Mouse (Mus musculus) ES-E14 (cell line): Measurements from ENCODE around the gene Pparg. TPM values are rescaled to one million over a fixed set of nuclear protein-coding genes. Genes with fewer than 3 reads are reported as not detected.

ENCODE experiments used
- DNase-seq: peaks from one replicate; pipeline ENCODE4 v3.0.0-alpha.2; 2013; ENCODE audit warnings: low read depth, low spot score
- H3K27ac ChIP-seq: 2 replicates; pipeline ENCODE4 v1.5.1; 2012; ENCODE audit warnings: low read depth, mild to moderate bottlenecking, low read length, moderate library complexity, mixed read lengths; ENCODE audit not compliant: poor library complexity, insufficient read depth, severe bottlenecking
- H3K36me3 ChIP-seq: 2 replicates; pipeline ENCODE4 v1.6.1; 2012; ENCODE audit warnings: mild to moderate bottlenecking, low read length, moderate library complexity, mixed read lengths; ENCODE audit not compliant: control insufficient read depth, poor library complexity, insufficient read depth, severe bottlenecking
- H3K4me1 ChIP-seq, 2 experiments: fragments of 150-350 bp in 1 of 2; sonication (generic) in 1 of 2; 2 replicates each; pipeline ENCODE4 v1.6.1; 2012; ENCODE audit warnings: low read length in 2 of 2, mild to moderate bottlenecking in 1 of 2, mixed read lengths in 1 of 2; ENCODE audit not compliant: control insufficient read depth in 2 of 2, insufficient read depth in 2 of 2, poor library complexity in 1 of 2
- H3K4me3 ChIP-seq, 2 experiments: fragments of 150-350 bp in 1 of 2; sonication (generic) in 1 of 2; 2 replicates each; pipeline ENCODE4 v1.5.1; 2012; ENCODE audit warnings: low read length in 2 of 2, low read depth in 1 of 2, mild to moderate bottlenecking in 1 of 2, mixed read lengths in 1 of 2; ENCODE audit not compliant: insufficient read depth in 1 of 2, poor library complexity in 1 of 2, severe bottlenecking in 1 of 2
- H3K9ac ChIP-seq: 2 replicates; pipeline ENCODE4 v1.6.1; 2012; ENCODE audit warnings: low read depth, mild to moderate bottlenecking, low read length, mixed read lengths; ENCODE audit not compliant: poor library complexity, insufficient read depth, severe bottlenecking
- H3K9me3 ChIP-seq: fragments of 150-350 bp; sonication (generic); 2 replicates; pipeline ENCODE4 v1.6.1; 2012; ENCODE audit warnings: low read depth, mild to moderate bottlenecking, low read length; ENCODE audit not compliant: control insufficient read depth, insufficient read depth
- CHD2 ChIP-seq: IDR thresholded peaks from 2 replicates; pipeline ENCODE4 v1.6.1; 2014; ENCODE audit warnings: mild to moderate bottlenecking, low read depth, low read length, inconsistent platforms
- HCFC1 ChIP-seq: IDR thresholded peaks from 2 replicates; pipeline ENCODE4 v1.6.1; 2012; ENCODE audit warnings: low read length, inconsistent platforms, borderline replicate concordance; ENCODE audit not compliant: insufficient read depth
- MAFK ChIP-seq: IDR thresholded peaks from 2 replicates; pipeline ENCODE4 v1.6.1; 2014; ENCODE audit warnings: mild to moderate bottlenecking, low read depth, low read length, inconsistent platforms; ENCODE audit not compliant: insufficient read depth
- ZC3H11A ChIP-seq: IDR thresholded peaks from 2 replicates; pipeline ENCODE4 v1.6.1; 2012; ENCODE audit warnings: low read depth, mild to moderate bottlenecking, inconsistent platforms, low read length, borderline replicate concordance
- ZNF384 ChIP-seq: IDR thresholded peaks from 2 replicates; pipeline ENCODE4 v1.6.1; 2012; ENCODE audit warnings: low read depth, low read length, inconsistent platforms
- in situ Hi-C, 2 experiments: fragments of 600-800 bp; cut with MboI; formaldehyde crosslinking; loops; one replicate each; pipeline ENCODE4 v1.15.1; 2025; ENCODE audit warnings: low sequenced_read_pairs in 2 of 2, inconsistent platforms in 1 of 2; ENCODE audit not compliant: unreplicated experiment in 2 of 2
- total RNA-seq: library from RNA; depleted of rRNA; stranded (reverse); fragments of 300-350 nt; gene quantifications from 2 replicates; pipeline ENCODE4 v1.2.3, GENCODE M21; 2012

Pparg gene
- total RNA-seq, 1 experiment: 0.85 TPM

- H3K36me3 ChIP-seq: no peaks in the 10 kb centered on the region
- no peak overlapping the region for H3K27ac ChIP-seq
- TF ChIP-seq ZNF384 (no peak), MAFK (peak; percentile 53; the same call in 1 of the 2 replicates)
- no peak overlapping the region for H3K4me3 ChIP-seq
- DNase-seq: no peak
- peaks cover 0 to 5% of the 10 kb centered on the region in 2 experiments; a peak in 1 of 4 replicates for H3K4me1 ChIP-seq
- H3K9ac ChIP-seq: no peak overlapping the region
- in situ Hi-C loops: no loop called here
- no peaks in the 10 kb centered on the region for H3K9me3 ChIP-seq
Observed at GRCm38 (mm10) chr6:115480322-115481017, 119.7 kb downstream of the Pparg start.

DNA sequence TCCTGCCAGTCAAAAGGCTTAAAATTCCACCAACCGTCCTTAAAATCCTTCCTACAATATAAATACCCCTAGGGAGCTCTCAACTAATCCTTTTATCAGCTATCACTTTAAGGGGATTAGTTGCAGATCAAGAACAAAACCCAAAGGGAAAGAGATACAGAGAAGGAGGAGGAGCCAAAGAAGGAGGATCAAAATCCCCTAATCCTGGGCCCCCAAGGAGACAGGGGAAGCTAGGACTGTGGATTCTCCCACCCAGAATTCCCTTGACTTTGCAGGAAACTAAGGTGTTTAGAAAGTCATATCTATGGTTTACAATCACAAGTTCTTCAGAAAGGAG is 120.2 kb downstream of the Pparg start:
- H3K27ac ChIP-seq: no peak overlapping the region
- DNase-seq: no peak
- in situ Hi-C loops: no loop called here

DNA sequence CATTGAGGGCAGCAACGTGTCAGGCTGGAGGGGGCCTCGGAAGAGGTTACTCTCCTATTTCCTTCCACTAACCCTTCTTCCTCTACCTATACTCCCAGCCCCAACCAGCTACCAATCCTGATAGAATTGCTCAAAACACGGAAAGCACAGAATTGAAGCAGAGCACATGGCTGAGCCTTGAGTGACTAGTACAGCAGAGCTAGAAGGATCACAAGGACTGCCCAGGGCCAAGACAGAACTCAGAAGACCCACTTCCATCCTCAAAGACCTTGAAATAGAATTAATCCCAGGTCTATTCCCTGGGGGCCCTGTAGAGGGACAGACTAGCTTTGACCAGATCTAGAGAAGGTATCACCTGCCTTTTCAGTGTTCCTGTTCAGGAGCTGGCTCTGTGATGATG is 120.9 kb downstream of the Pparg start:
- H3K36me3 ChIP-seq: no peaks in the 10 kb centered on the region
- H3K9ac ChIP-seq: no peak overlapping the region
- DNase-seq: no peak
- in situ Hi-C loops: no loop called here
- no peak for TF ChIP-seq CHD2
- TF ChIP-seq ZC3H11A: no peak
- no peak for TF ChIP-seq HCFC1
- TF ChIP-seq ZNF384: no peak
- no peak for TF ChIP-seq MAFK
- no peak overlapping the region for H3K27ac ChIP-seq
- H3K4me3 ChIP-seq: no peak overlapping the region
- peaks cover 0 to 5% of the 10 kb centered on the region in 2 experiments; a peak in 1 of 4 replicates for H3K4me1 ChIP-seq
- H3K9me3 ChIP-seq: no peaks in the 10 kb centered on the region

More for the DNA sequence above, 120.2 kb downstream of the Pparg start:
- Histone ChIP-seq H3K9me3 (no peaks in the 10 kb centered on the region), H3K4me1 (peaks cover 0 to 5% of the 10 kb centered on the region in 2 experiments; a peak in 1 of 4 replicates), H3K36me3 (no peaks in the 10 kb centered on the region), H3K9ac (no peak overlapping the region), H3K4me3 (no peak overlapping the region)
- TF ChIP-seq CHD2 (no peak), ZNF384 (no peak), MAFK (no peak), HCFC1 (no peak), ZC3H11A (no peak)

- Histone ChIP-seq H3K4me3 (no peak overlapping the region), H3K36me3 (no peaks in the 10 kb centered on the region), H3K9me3 (no peaks in the 10 kb centered on the region), H3K27ac (no peak overlapping the region), H3K4me1 (0 out of 4 replicates have a peak, but pooled peaks cover 0 to under 1% of the 10 kb centered on the region in 2 experiments), H3K9ac (no peak overlapping the region)
- no peak for DNase-seq
- in situ Hi-C loops: no loop called here
- TF ChIP-seq CHD2 (no peak), ZNF384 (no peak), ZC3H11A (no peak), HCFC1 (no peak), MAFK (no peak)
Observed at GRCm38 (mm10) chr6:115485635-115486034, 124.9 kb downstream of the Pparg start.

DNA sequence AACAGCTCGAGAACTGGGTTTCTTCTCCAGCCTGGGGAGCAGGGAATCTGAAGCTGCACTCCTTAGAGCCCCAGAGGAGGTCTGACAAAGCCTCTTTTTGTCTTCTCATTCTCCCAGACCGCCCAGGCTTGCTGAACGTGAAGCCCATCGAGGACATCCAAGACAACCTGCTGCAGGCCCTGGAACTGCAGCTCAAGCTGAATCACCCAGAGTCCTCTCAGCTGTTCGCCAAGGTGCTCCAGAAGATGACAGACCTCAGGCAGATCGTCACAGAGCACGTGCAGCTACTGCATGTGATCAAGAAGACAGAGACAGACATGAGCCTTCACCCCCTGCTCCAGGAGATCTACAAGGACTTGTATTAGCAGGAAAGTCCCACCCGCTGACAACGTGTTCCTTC is 129.1 kb downstream of the Pparg start:
- Histone ChIP-seq H3K4me1 (no peaks in the 10 kb centered on the region), H3K4me3 (no peak overlapping the region), H3K9ac (no peak overlapping the region), H3K27ac (no peak overlapping the region), H3K36me3 (no peaks in the 10 kb centered on the region), H3K9me3 (no peaks in the 10 kb centered on the region)
- TF ChIP-seq ZC3H11A (no peak), MAFK (no peak), HCFC1 (no peak), ZNF384 (no peak)
- no peak for DNase-seq
- in situ Hi-C loops: no loop called here
